Comparison of ENCODE assay signal across 10 mouse cellular contexts in the genomic region with DNA sequence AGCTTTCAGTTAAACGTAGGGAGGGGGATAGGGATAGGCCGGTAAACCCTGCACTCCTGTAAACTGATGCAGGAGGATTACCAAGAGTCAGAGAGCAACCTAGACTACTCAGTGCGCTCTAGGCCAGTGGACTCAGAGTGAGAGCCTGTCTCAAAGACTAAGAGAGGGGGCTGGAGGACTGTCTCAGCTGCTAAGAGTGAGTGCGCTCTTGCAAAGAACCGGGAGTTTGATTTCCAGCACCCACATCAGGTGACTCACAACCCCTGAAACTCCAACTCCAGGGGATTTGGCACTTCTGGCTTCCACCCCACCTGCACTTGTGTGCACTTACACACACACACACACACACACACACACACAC. TPM values are rescaled to one million over a fixed set of nuclear protein-coding genes. Genes with fewer than 3 reads are reported as not detected.
DNase-seq lines count a peak whose midpoint lies in the region; ATAC-seq lines count a peak whose summit lies in the region.
"Had no signal": no experiment of that assay in that cellular context is flagged by ENCODE, and none has a peak within 500 bp of the region (broad histone marks: within the 10 kb centered on the region; RNA-seq: fewer than 3 reads in every experiment).

No protein-coding gene starts in this region.

- H3K9me3 ChIP-seq in kidney, embryonic 16.5 days (ENCODE audit: low read length), result no peaks in the 10 kb centered on the region
- H3K9me3 ChIP-seq in embryonic facial prominence, embryonic 13.5 days, result no peaks in the 10 kb centered on the region
- H3K9me3 ChIP-seq in hindbrain, embryonic 15.5 days, result no peaks in the 10 kb centered on the region
- H3K9me3 ChIP-seq in midbrain, embryonic 14.5 days (ENCODE audit: control insufficient read depth, low read length), result no peaks in the 10 kb centered on the region

- no peak for ATAC-seq in kidney, embryonic 16.5 days (ENCODE audit: low FRiP score, low TSS enrichment)
- ATAC-seq in embryonic facial prominence, embryonic 13.5 days (ENCODE audit: insufficient number of reproducible peaks, insufficient read depth, low FRiP score, low TSS enrichment, low read depth), result no peak
- ATAC-seq in hindbrain, embryonic 15.5 days (ENCODE audit: low FRiP score, low read depth), result no peak
- ATAC-seq in midbrain, embryonic 14.5 days (ENCODE audit: low FRiP score, low TSS enrichment), result no peak
- ATAC-seq: inflammation-experienced regulatory T-cells, adult 6 months had no signal

- H3K27ac ChIP-seq in kidney, embryonic 16.5 days (ENCODE audit: low read length), result no peak overlapping the region
- no peak overlapping the region for H3K27ac ChIP-seq in embryonic facial prominence, embryonic 13.5 days
- 0 out of 2 replicates have a peak overlapping the region, but pooled peaks have one; percentile 30 for H3K27ac ChIP-seq in hindbrain, embryonic 15.5 days (replicated peaks)
- no peak overlapping the region for H3K27ac ChIP-seq in midbrain, embryonic 14.5 days (replicated peaks; ENCODE audit: low read depth, low read length)

- 0 out of 2 replicates have a peak overlapping the region, but pooled peaks have one; percentile 27 for H3K9ac ChIP-seq in kidney, embryonic 16.5 days (replicated peaks; ENCODE audit: low read length)
- H3K9ac ChIP-seq in embryonic facial prominence, embryonic 13.5 days, result 0 out of 2 replicates have a peak overlapping the region, but pooled peaks have one; percentile 58
- peak overlapping the region; percentile 28; the same call in 1 of the 2 replicates for H3K9ac ChIP-seq in hindbrain, embryonic 15.5 days
- H3K9ac ChIP-seq in midbrain, embryonic 14.5 days (replicated peaks; ENCODE audit: low read length), result peak overlapping the region; percentile 39; the same call in 1 of the 2 replicates

- no peak for DNase-seq in kidney, adult 18-20 months
- DNase-seq in midbrain, embryonic 14.5 days, result no peak
- DNase-seq in Muller cell, postnatal 12 days (ENCODE audit: inconsistent ontology term), result no peak
- no peak for DNase-seq in cerebellum, adult 8-10 months
- no peak for DNase-seq in cerebellum, postnatal 14 days

- H3K4me3 ChIP-seq in kidney, embryonic 16.5 days (ENCODE audit: low read length), result no peak overlapping the region; the same call in 1 of the 2 replicates
- H3K4me3 ChIP-seq in embryonic facial prominence, embryonic 13.5 days, result no peak overlapping the region; the same call in 1 of the 2 replicates
- peak overlapping the region; percentile 39 for H3K4me3 ChIP-seq in hindbrain, embryonic 15.5 days
- peak overlapping the region; percentile 29 for H3K4me3 ChIP-seq in midbrain, embryonic 14.5 days (replicated peaks; ENCODE audit: low read depth, low read length)

- no peaks in the 10 kb centered on the region for H3K36me3 ChIP-seq in kidney, embryonic 16.5 days (ENCODE audit: insufficient read depth, low read length)
- no peaks in the 10 kb centered on the region for H3K36me3 ChIP-seq in embryonic facial prominence, embryonic 13.5 days
- H3K36me3 ChIP-seq in hindbrain, embryonic 15.5 days, result no peaks in the 10 kb centered on the region
- H3K36me3 ChIP-seq in midbrain, embryonic 14.5 days (ENCODE audit: control insufficient read depth, insufficient read depth, low read length), result no peaks in the 10 kb centered on the region
- H3K36me3 ChIP-seq: G1E had no signal

- peak overlapping the region; percentile 59 for H3K4me2 ChIP-seq in kidney, embryonic 16.5 days (replicated peaks; ENCODE audit: low read depth, low read length)
- peak overlapping the region; percentile 71 for H3K4me2 ChIP-seq in embryonic facial prominence, embryonic 13.5 days
- peak overlapping the region; percentile 82 for H3K4me2 ChIP-seq in hindbrain, embryonic 15.5 days
- peak overlapping the region; percentile 66 for H3K4me2 ChIP-seq in midbrain, embryonic 14.5 days (ENCODE audit: low read length)

- WGBS in kidney, embryonic 16.5 days, result 32% methylated on average over 5 of the region's 5 CpGs
- WGBS in embryonic facial prominence, embryonic 13.5 days, result 21% methylated on average over 5 of the region's 5 CpGs
- 34% methylated on average over 5 of the region's 5 CpGs for WGBS in hindbrain, embryonic 15.5 days
- WGBS in midbrain, embryonic 14.5 days, result 28% methylated on average over 5 of the region's 5 CpGs

- H3K27me3 ChIP-seq in kidney, embryonic 16.5 days (ENCODE audit: insufficient read depth, low read length), result 0 out of 2 replicates have a peak, but pooled peaks cover 3% of the 10 kb centered on the region
- H3K27me3 ChIP-seq in embryonic facial prominence, embryonic 13.5 days, result no peaks in the 10 kb centered on the region
- H3K27me3 ChIP-seq in hindbrain, embryonic 15.5 days, result no peaks in the 10 kb centered on the region
- H3K27me3 ChIP-seq in midbrain, embryonic 14.5 days (ENCODE audit: control insufficient read depth, insufficient read depth, low read length), result no peaks in the 10 kb centered on the region

- peaks cover 17% of the 10 kb centered on the region; the same call in 1 of the 2 replicates for H3K4me1 ChIP-seq in kidney, embryonic 16.5 days (ENCODE audit: insufficient read depth, low read length)
- peaks cover 32% of the 10 kb centered on the region for H3K4me1 ChIP-seq in embryonic facial prominence, embryonic 13.5 days
- H3K4me1 ChIP-seq in hindbrain, embryonic 15.5 days (replicated peaks), result peaks cover 29% of the 10 kb centered on the region
- H3K4me1 ChIP-seq in midbrain, embryonic 14.5 days (ENCODE audit: control insufficient read depth, insufficient read depth, low read length), result peaks cover 6% of the 10 kb centered on the region

RNA-seq across cellular contexts. Expression of gene Dnaic2, which starts 0.6 kb away (rescaled TPM):
- 0.44 and 0.46 TPM in 2 replicates for polyA plus RNA-seq in kidney, embryonic 16.5 days (2015; fragmentation: Nextera tagmentation; extraction: Ambion mirVana)
- polyA plus RNA-seq in embryonic facial prominence, embryonic 13.5 days (2015; fragmentation: Nextera tagmentation; extraction: Ambion mirVana), result 1.1 TPM in 2 replicates
- polyA plus RNA-seq in hindbrain, embryonic 15.5 days (2015; fragmentation: Nextera tagmentation; extraction: Ambion mirVana), result 2.5 and 3.1 TPM in 2 replicates
- polyA plus RNA-seq in midbrain, embryonic 14.5 days (2014; fragmentation: Nextera tagmentation; extraction: Ambion mirVana), result 1.7 and 1.9 TPM in 2 replicates
- polyA plus RNA-seq: G1E; inflammation-experienced regulatory T-cells, adult 6 months had no signal

RNA-seq across cellular contexts. Expression of gene Kif19a, which starts 37.4 kb away (rescaled TPM):
- 0.22 and 0.46 TPM in 2 replicates for polyA plus RNA-seq in kidney, embryonic 16.5 days (2015; fragmentation: Nextera tagmentation; extraction: Ambion mirVana)
- 0.69 and 2.2 TPM in 2 replicates for polyA plus RNA-seq in embryonic facial prominence, embryonic 13.5 days (2015; fragmentation: Nextera tagmentation; extraction: Ambion mirVana)
- polyA plus RNA-seq in hindbrain, embryonic 15.5 days (2015; fragmentation: Nextera tagmentation; extraction: Ambion mirVana), result 0.51 and 0.93 TPM in 2 replicates
- 0.88 and 0.96 TPM in 2 replicates for polyA plus RNA-seq in midbrain, embryonic 14.5 days (2014; fragmentation: Nextera tagmentation; extraction: Ambion mirVana)
- polyA plus RNA-seq: G1E had no signal

RNA-seq across cellular contexts. Expression of gene Ttyh2, which starts 52.6 kb away (rescaled TPM):
- polyA plus RNA-seq in kidney, embryonic 16.5 days (2015; fragmentation: Nextera tagmentation; extraction: Ambion mirVana), result 20.4 and 21.5 TPM in 2 replicates
- 17.1 and 18.2 TPM in 2 replicates for polyA plus RNA-seq in embryonic facial prominence, embryonic 13.5 days (2015; fragmentation: Nextera tagmentation; extraction: Ambion mirVana)
- polyA plus RNA-seq in hindbrain, embryonic 15.5 days (2015; fragmentation: Nextera tagmentation; extraction: Ambion mirVana), result 31.6 and 35.1 TPM in 2 replicates
- polyA plus RNA-seq in midbrain, embryonic 14.5 days (2014; fragmentation: Nextera tagmentation; extraction: Ambion mirVana), result 25.2 and 31.0 TPM in 2 replicates

RNA-seq across cellular contexts. Expression of gene Rpl38, which starts 59.5 kb away (rescaled TPM):
- 802 and 841 TPM in 2 replicates for polyA plus RNA-seq in kidney, embryonic 16.5 days (2015; fragmentation: Nextera tagmentation; extraction: Ambion mirVana)
- 1,049 and 1,157 TPM in 2 replicates for polyA plus RNA-seq in embryonic facial prominence, embryonic 13.5 days (2015; fragmentation: Nextera tagmentation; extraction: Ambion mirVana)
- polyA plus RNA-seq in hindbrain, embryonic 15.5 days (2015; fragmentation: Nextera tagmentation; extraction: Ambion mirVana), result 747 and 837 TPM in 2 replicates
- polyA plus RNA-seq in midbrain, embryonic 14.5 days (2014; fragmentation: Nextera tagmentation; extraction: Ambion mirVana), result 707 and 859 TPM in 2 replicates

Comparison
In these comparisons a context has a peak if more than half of its experiments do, and no peak if none do; other contexts are left out.
1. H3K4me3 ChIP-seq: peak in hindbrain, embryonic 15.5 days (single experiment) and midbrain, embryonic 14.5 days (single experiment); none in kidney, embryonic 16.5 days (single experiment) and embryonic facial prominence, embryonic 13.5 days (single experiment).
2. Peak in every context shown above with its lines, with median percentiles within 50 percentile points of each other: H3K4me2 ChIP-seq and H3K9ac ChIP-seq.